Mouse (Mus musculus) liver, embryonic 16.5 days (tissue): ENCODE results near the gene Hk1. TPM values are rescaled to one million over a fixed set of nuclear protein-coding genes. Genes with fewer than 3 reads are reported as not detected.

Experiments
- ATAC-seq: fragments of 200-750 bp; cut with Nextera tagmentation; 2 replicates; pipeline ENCODE4 v1.8.0; 2017; ENCODE audit warnings: low read depth, mild to moderate bottlenecking, moderate number of reproducible peaks, moderate library complexity
- H3K27ac ChIP-seq: fragments of 300-500 bp; sonication (generic); 2 replicates; pipeline ENCODE4 v1.5.1; 2014; ENCODE audit warnings: mild to moderate bottlenecking, low read length
- H3K27me3 ChIP-seq: fragments of 300-500 bp; sonication (generic); 2 replicates; pipeline ENCODE4 v1.6.1; 2014; ENCODE audit warnings: low read depth, low read length, mixed read lengths; ENCODE audit not compliant: control insufficient read depth, insufficient read depth
- H3K36me3 ChIP-seq: fragments of 300-500 bp; sonication (generic); 2 replicates; pipeline ENCODE4 v1.6.1; 2014; ENCODE audit warnings: mild to moderate bottlenecking; ENCODE audit not compliant: control insufficient read depth, insufficient read depth
- H3K4me1 ChIP-seq: fragments of 300-500 bp; sonication (generic); 2 replicates; pipeline ENCODE4 v1.6.1; 2014; ENCODE audit warnings: low read depth, low read length, mixed read lengths; ENCODE audit not compliant: control insufficient read depth
- H3K4me2 ChIP-seq: fragments of 300-500 bp; sonication (generic); 2 replicates; pipeline ENCODE4 v1.6.1; 2014; ENCODE audit warnings: low read depth, low read length, mixed read lengths
- H3K4me3 ChIP-seq: fragments of 300-500 bp; sonication (generic); 2 replicates; pipeline ENCODE4 v1.5.1; 2014; ENCODE audit warnings: low read depth, mild to moderate bottlenecking, low read length
- H3K9ac ChIP-seq: fragments of 300-500 bp; sonication (generic); 2 replicates; pipeline ENCODE4 v1.6.1; 2014; ENCODE audit warnings: low read depth, low read length
- H3K9me3 ChIP-seq: fragments of 300-500 bp; sonication (generic); replicated peaks from 2 replicates; pipeline ENCODE4 v1.6.1; 2016; ENCODE audit warnings: low read length; ENCODE audit not compliant: control insufficient read depth
- WGBS: fragments of 180-500 bp; shearing (Covaris S2); extraction: QIAGEN DNeasy Blood & Tissue Kit; methylation state at CpG from one replicate; pipeline ENCODE4 v1.1.7; 2014; ENCODE audit not compliant: insufficient replicate concordance; 5-methylcytosine and 5-hydroxymethylcytosine counted together
- polyA plus RNA-seq: library from polyadenylated mRNA; unstranded; fragments of >200 nt; fragmentation: Nextera tagmentation; extraction: Ambion mirVana; gene quantifications from 2 replicates; pipeline ENCODE4 v1.2.1, GENCODE M21; 2015

Gene Hk1
- polyA plus RNA-seq, 1 experiment from 2014 or later: 98.9 TPM

DNA sequence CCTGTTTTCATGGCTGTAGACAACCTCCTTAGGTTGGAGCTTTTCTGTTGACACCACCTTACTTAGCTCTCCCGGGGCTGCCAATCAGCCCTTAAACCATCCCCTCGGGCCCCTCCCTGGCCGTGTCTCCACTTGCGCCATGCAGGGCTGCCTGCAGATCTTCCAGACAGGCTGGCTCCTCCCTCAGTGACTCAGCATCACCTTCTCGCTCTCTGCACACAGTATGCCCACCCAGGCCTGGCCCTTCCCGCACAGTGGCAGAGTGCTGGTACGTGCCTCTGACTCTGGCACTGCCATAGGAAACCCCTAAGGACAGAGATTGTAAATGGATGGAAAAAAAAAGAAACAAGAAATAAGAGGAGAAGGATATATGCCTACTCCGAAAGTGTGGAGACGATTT lies 96.9 kb downstream of the Hk1 start:
- Histone ChIP-seq H3K36me3 (peaks cover 79% of the 10 kb centered on the region), H3K4me1 (no peaks in the 10 kb centered on the region), H3K4me2 (no peak overlapping the region), H3K27ac (no peak overlapping the region), H3K9me3 (no peaks in the 10 kb centered on the region), H3K4me3 (no peak overlapping the region), H3K9ac (no peak overlapping the region), H3K27me3 (no peaks in the 10 kb centered on the region)
- 61% methylated on average over 9 of the region's 9 CpGs for WGBS
- no peak; the same call in 1 of the 2 replicates for ATAC-seq

- H3K4me3 ChIP-seq: no peak overlapping the region
- H3K27ac ChIP-seq: no peak overlapping the region
- no peaks in the 10 kb centered on the region for H3K27me3 ChIP-seq
- H3K9ac ChIP-seq: no peak overlapping the region
- no peak overlapping the region for H3K4me2 ChIP-seq
- WGBS: 78% methylated on average over 4 of the region's 4 CpGs
- no peak for ATAC-seq
- H3K9me3 ChIP-seq: no peaks in the 10 kb centered on the region
- H3K36me3 ChIP-seq: peaks cover 76% of the 10 kb centered on the region
- H3K4me1 ChIP-seq: no peaks in the 10 kb centered on the region
Observed at GRCm38 (mm10) chr10:62279671-62280070, 100.0 kb downstream of the Hk1 start.

DNA sequence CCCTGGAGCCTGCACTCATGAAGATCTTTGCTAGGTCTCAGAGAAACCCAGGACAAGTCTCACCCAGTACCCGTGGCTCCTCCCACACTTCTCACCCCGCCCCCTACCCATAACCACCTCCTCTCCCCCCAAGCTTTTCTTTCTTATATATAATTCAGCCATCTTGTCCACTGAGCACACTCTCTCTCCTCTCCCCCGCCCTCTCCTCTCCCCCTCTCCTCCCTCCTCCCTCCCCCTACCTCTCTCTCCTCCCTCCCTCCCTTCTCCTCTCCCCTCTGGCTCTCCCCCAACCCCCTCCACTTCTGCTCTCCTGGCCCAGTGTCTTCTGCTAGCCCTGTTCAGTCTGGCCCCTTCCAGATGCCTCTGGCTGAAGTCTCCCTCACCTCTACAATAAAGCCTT lies 100.6 kb downstream of the Hk1 start:
- H3K9ac ChIP-seq: no peak overlapping the region
- H3K9me3 ChIP-seq: no peaks in the 10 kb centered on the region
- H3K27ac ChIP-seq: no peak overlapping the region
- no peak for ATAC-seq
- H3K4me3 ChIP-seq: no peak overlapping the region
- no peak overlapping the region for H3K4me2 ChIP-seq
- H3K36me3 ChIP-seq: peaks cover 76% of the 10 kb centered on the region
- no peaks in the 10 kb centered on the region for H3K27me3 ChIP-seq
- 68% methylated on average over 3 of the region's 3 CpGs for WGBS
- no peaks in the 10 kb centered on the region for H3K4me1 ChIP-seq

GRCm38 (mm10) chr10:62277499-62278293 lies 102.0 kb downstream of the Hk1 start:
- Histone ChIP-seq H3K9ac (no peak overlapping the region), H3K36me3 (peaks cover 76% of the 10 kb centered on the region), H3K27ac (no peak overlapping the region), H3K4me1 (no peaks in the 10 kb centered on the region), H3K9me3 (no peaks in the 10 kb centered on the region), H3K4me3 (no peak overlapping the region), H3K27me3 (no peaks in the 10 kb centered on the region), H3K4me2 (no peak overlapping the region)
- 93% methylated on average over 18 of the region's 19 CpGs for WGBS
- no peak for ATAC-seq

GRCm38 (mm10) chr10:62275235-62275634 lies 104.5 kb downstream of the Hk1 start:
- Histone ChIP-seq H3K4me2 (no peak overlapping the region), H3K27me3 (no peaks in the 10 kb centered on the region), H3K4me3 (no peak overlapping the region), H3K36me3 (peaks cover 71% of the 10 kb centered on the region), H3K4me1 (no peaks in the 10 kb centered on the region), H3K9ac (no peak overlapping the region), H3K9me3 (no peaks in the 10 kb centered on the region), H3K27ac (no peak overlapping the region)
- 34% methylated on average over 4 of the region's 4 CpGs for WGBS
- no peak; the same call in 1 of the 2 replicates for ATAC-seq

DNA sequence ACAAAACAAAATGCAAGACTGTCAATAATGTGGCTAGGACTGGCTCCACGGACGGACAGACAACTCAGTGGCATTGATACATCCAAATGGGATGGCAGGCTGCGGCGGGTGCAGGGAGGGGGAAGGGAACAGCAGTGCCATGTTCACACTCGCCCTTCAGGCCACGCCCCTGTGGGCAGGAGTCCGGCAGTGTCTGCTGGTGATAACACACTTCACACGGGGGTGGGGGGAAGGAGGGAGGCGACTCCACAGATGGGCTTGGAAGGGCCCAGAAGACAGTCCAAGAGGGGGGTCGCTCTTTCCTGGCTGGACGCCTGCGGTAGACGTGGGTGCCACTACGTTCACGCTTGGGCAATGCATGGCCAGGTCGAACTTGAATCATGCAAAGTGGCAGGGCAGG lies 110.4 kb downstream of the Hk1 start:
- WGBS: 57% methylated on average over 16 of the region's 16 CpGs
- Histone ChIP-seq H3K27me3 (no peaks in the 10 kb centered on the region), H3K9me3 (no peaks in the 10 kb centered on the region), H3K36me3 (peaks cover 50% of the 10 kb centered on the region), H3K4me3 (no peak overlapping the region), H3K4me2 (no peak overlapping the region), H3K27ac (no peak overlapping the region), H3K4me1 (no peaks in the 10 kb centered on the region), H3K9ac (no peak overlapping the region)
- no peak for ATAC-seq

GRCm38 (mm10) chr10:62264299-62264698 lies 115.4 kb downstream of the Hk1 start:
- no peak overlapping the region for H3K4me3 ChIP-seq
- no peak overlapping the region for H3K4me2 ChIP-seq
- H3K9me3 ChIP-seq: no peaks in the 10 kb centered on the region
- 26% methylated on average over 2 of the region's 2 CpGs for WGBS
- no peaks in the 10 kb centered on the region; the same call in 1 of the 2 replicates for H3K4me1 ChIP-seq
- ATAC-seq: no peak
- H3K9ac ChIP-seq: no peak overlapping the region
- H3K27ac ChIP-seq: no peak overlapping the region
- no peaks in the 10 kb centered on the region for H3K27me3 ChIP-seq
- peaks cover 6% of the 10 kb centered on the region for H3K36me3 ChIP-seq

GRCm38 (mm10) chr10:62261115-62261886 lies 118.4 kb downstream of the Hk1 start:
- H3K27me3 ChIP-seq: no peaks in the 10 kb centered on the region
- H3K4me1 ChIP-seq: no peaks in the 10 kb centered on the region; the same call in 1 of the 2 replicates
- H3K4me3 ChIP-seq: no peak overlapping the region
- WGBS: 13% methylated on average over 18 of the region's 18 CpGs
- H3K9me3 ChIP-seq: no peaks in the 10 kb centered on the region
- peak; percentile 80 for ATAC-seq
- no peak overlapping the region for H3K27ac ChIP-seq
- no peaks in the 10 kb centered on the region for H3K36me3 ChIP-seq
- no peak overlapping the region for H3K9ac ChIP-seq
- peak overlapping the region; percentile 12; the same call in 1 of the 2 replicates for H3K4me2 ChIP-seq

GRCm38 (mm10) chr10:62258298-62258697 lies 121.4 kb downstream of the Hk1 start:
- no peaks in the 10 kb centered on the region for H3K36me3 ChIP-seq
- no peak for ATAC-seq
- H3K27ac ChIP-seq: no peak overlapping the region
- H3K4me3 ChIP-seq: no peak overlapping the region
- H3K27me3 ChIP-seq: no peaks in the 10 kb centered on the region
- H3K9ac ChIP-seq: no peak overlapping the region
- H3K4me2 ChIP-seq: no peak overlapping the region
- 81% methylated on average over 5 of the region's 5 CpGs for WGBS
- H3K4me1 ChIP-seq: no peaks in the 10 kb centered on the region; the same call in 1 of the 2 replicates
- no peaks in the 10 kb centered on the region for H3K9me3 ChIP-seq
